Mouse (Mus musculus) left cerebral cortex, adult 2 months (tissue): ENCODE data around the gene Ankrd13b. TPM values are rescaled to one million over a fixed set of nuclear protein-coding genes. Genes with fewer than 3 reads are reported as not detected.

Experiments used
- DNase-seq, 2 experiments: peaks; one replicate each; pipeline ENCODE4 v3.0.0; 2021 to 2022; ENCODE audit warnings: low spot score in 2 of 2, mixed read lengths in 1 of 2; ENCODE audit errors: extremely low spot score in 1 of 2
- H3K27ac ChIP-seq: fragments of 200-600 bp; 2 replicates; pipeline ENCODE4 v1.8.1; 2022
- H3K4me3 ChIP-seq: fragments of 200-600 bp; 2 replicates; pipeline ENCODE4 v1.8.1; 2022
- CTCF ChIP-seq: fragments of 200-600 bp; IDR thresholded peaks from 2 replicates; pipeline ENCODE4 v1.8.1; 2022; ENCODE audit warnings: antibody characterized with exemption, mild to moderate bottlenecking, moderate library complexity
- intact Hi-C: fragments of 180-260 bp; cut with DNase I; formaldehyde crosslinking; loops from one replicate; pipeline ENCODE4 v1.15.1; 2025
- total RNA-seq, 2 experiments: library from RNA; stranded (reverse); gene quantifications; 2 replicates each; pipeline ENCODE4 v1.2.3; 2021

The Ankrd13b gene
- total RNA-seq, 2 experiments from 2014 or later, result 89.7 to 91.7 TPM

GRCm38 (mm10) chr11:77446628-77447041, 42.8 kb downstream of the Ankrd13b start:
- intact Hi-C loops, result loop anchor here (2.0 to 5.0 kb wide), 3 partner anchors 129 to 344 kb away; no protein-coding TSS in a partner anchor
- Histone ChIP-seq H3K27ac (no peak overlapping the region), H3K4me3 (no peak overlapping the region)
- peak; percentile 71 for TF ChIP-seq CTCF
- DNase-seq, result no peak

GRCm38 (mm10) chr11:77444939-77445338, 44.5 kb downstream of the Ankrd13b start:
- TF ChIP-seq CTCF, result no peak
- no peak for DNase-seq
- H3K4me3 ChIP-seq, result no peak overlapping the region
- intact Hi-C loops, result loop anchor here (5.0 kb wide), 2 partner anchors 128 to 343 kb away; no protein-coding TSS in a partner anchor
- H3K27ac ChIP-seq, result no peak overlapping the region

- TF ChIP-seq CTCF, result no peak
- peak overlapping the region; percentile 58; the same call in 1 of the 2 replicates for H3K27ac ChIP-seq
- intact Hi-C loops, result no loop called here
- no peak overlapping the region for H3K4me3 ChIP-seq
- DNase-seq, result no peak
Measured at GRCm38 (mm10) chr11:77442186-77443170, 47.0 kb downstream of the Ankrd13b start.

- DNase-seq, result no peak
- Histone ChIP-seq H3K27ac (no peak overlapping the region), H3K4me3 (no peak overlapping the region)
- intact Hi-C loops, result no loop called here
- no peak for TF ChIP-seq CTCF
Measured at GRCm38 (mm10) chr11:77441020-77441419, 48.5 kb downstream of the Ankrd13b start.

GRCm38 (mm10) chr11:77440081-77440480, 49.4 kb downstream of the Ankrd13b start:
- no peak overlapping the region for H3K27ac ChIP-seq
- no peak for TF ChIP-seq CTCF
- H3K4me3 ChIP-seq, result no peak overlapping the region
- DNase-seq, result no peak
- intact Hi-C loops, result no loop called here

GRCm38 (mm10) chr11:77437026-77437425, 52.5 kb downstream of the Ankrd13b start:
- H3K27ac ChIP-seq, result no peak overlapping the region
- intact Hi-C loops, result no loop called here
- no peak overlapping the region for H3K4me3 ChIP-seq

GRCm38 (mm10) chr11:77428446-77428845, 61.0 kb downstream of the Ankrd13b start:
- intact Hi-C loops, result no loop called here
- no peak for TF ChIP-seq CTCF
- no peak for DNase-seq
- Histone ChIP-seq H3K4me3 (no peak overlapping the region), H3K27ac (no peak overlapping the region)

More at GRCm38 (mm10) chr11:77437026-77437425, 52.5 kb downstream of the Ankrd13b start:
- no peak for TF ChIP-seq CTCF
- DNase-seq, result no peak

GRCm38 (mm10) chr11:77423175-77423859, 66.2 kb downstream of the Ankrd13b start:
- Histone ChIP-seq H3K4me3 (no peak overlapping the region), H3K27ac (no peak overlapping the region)
- no peak for TF ChIP-seq CTCF
- DNase-seq, result no peak
- intact Hi-C loops, result no loop called here

Other genes with a start within 250 kb of the Ankrd13b start
- gene Coro6, start 27.3 kb downstream of the Ankrd13b start, total RNA-seq, result 10 to 100 TPM; 48.9 to 57.9 TPM
- gene Git1, start 3.9 kb upstream of the Ankrd13b start, total RNA-seq, result 100 to 1,000 TPM; 297 to 305 TPM
- gene Abhd15, start 25.4 kb upstream of the Ankrd13b start, total RNA-seq, result 1 to 10 TPM; 1.4 to 1.7 TPM
- 1 to 10 TPM; 3.6 to 5.0 TPM for gene Trp53i13, start 26.3 kb upstream of the Ankrd13b start, total RNA-seq
- gene Gm10392, start 29.5 kb upstream of the Ankrd13b start, total RNA-seq, result not detected
- 100 to 1,000 TPM; 105 TPM for gene Taok1, start 118.1 kb upstream of the Ankrd13b start, total RNA-seq
- gene Nufip2, start 196.5 kb upstream of the Ankrd13b start, total RNA-seq, result 10 to 100 TPM; 68.5 to 73.5 TPM
- not detected for gene Cryba1, start 235.6 kb upstream of the Ankrd13b start, total RNA-seq